Mouse (Mus musculus) hindbrain, embryonic 13.5 days (tissue): ENCODE measurements around the gene 6430628N08Rik. TPM values are rescaled to one million over a fixed set of nuclear protein-coding genes. Genes with fewer than 3 reads are reported as not detected.

Experiments
- ATAC-seq: fragments of 200-750 bp; cut with Nextera tagmentation; 2 replicates; pipeline ENCODE4 v1.8.0; 2017; ENCODE audit warnings: moderate TSS enrichment; ENCODE audit not compliant: low FRiP score
- H3K27ac ChIP-seq: fragments of 300-500 bp; sonication (generic); 2 replicates; pipeline ENCODE4 v1.5.1; 2015; ENCODE audit warnings: inconsistent platforms, mild to moderate bottlenecking, moderate library complexity
- H3K27me3 ChIP-seq: fragments of 300-500 bp; sonication (generic); 2 replicates; pipeline ENCODE4 v1.6.1; 2015; ENCODE audit warnings: mild to moderate bottlenecking, inconsistent platforms
- H3K36me3 ChIP-seq: fragments of 300-500 bp; sonication (generic); 2 replicates; pipeline ENCODE4 v1.6.1; 2015; ENCODE audit warnings: mild to moderate bottlenecking, inconsistent platforms
- H3K4me1 ChIP-seq: fragments of 300-500 bp; sonication (generic); replicated peaks from 2 replicates; pipeline ENCODE4 v1.6.1; 2015; ENCODE audit warnings: inconsistent platforms
- H3K4me2 ChIP-seq: fragments of 300-500 bp; sonication (generic); 2 replicates; pipeline ENCODE4 v1.6.1; 2015; ENCODE audit warnings: inconsistent platforms, mild to moderate bottlenecking, moderate library complexity
- H3K4me3 ChIP-seq: fragments of 300-500 bp; sonication (generic); 2 replicates; pipeline ENCODE4 v1.5.1; 2015; ENCODE audit warnings: mild to moderate bottlenecking, inconsistent platforms
- H3K9ac ChIP-seq: fragments of 300-500 bp; sonication (generic); 2 replicates; pipeline ENCODE4 v1.6.1; 2015; ENCODE audit warnings: mild to moderate bottlenecking, inconsistent platforms
- H3K9me3 ChIP-seq: fragments of 300-500 bp; sonication (generic); 2 replicates; pipeline ENCODE4 v1.6.1; 2016; ENCODE audit warnings: inconsistent platforms
- WGBS: fragments of 180-500 bp; shearing (Covaris S2); methylation state at CpG from one replicate; pipeline ENCODE4 v1.1.7; 2015; 5-methylcytosine and 5-hydroxymethylcytosine counted together
- polyA plus RNA-seq: library from polyadenylated mRNA; unstranded; fragments of >200 nt; fragmentation: Nextera tagmentation; extraction: Ambion mirVana; gene quantifications from 2 replicates; pipeline ENCODE4 v1.2.1, GENCODE M21; 2015

6430628N08Rik gene
- polyA plus RNA-seq, 1 experiment from 2014 or later, result 0.30 TPM

GRCm38 (mm10) chr4:115890066-115890465, 399 bp upstream of the 6430628N08Rik start:
- peak overlapping the region; percentile 26 for H3K4me3 ChIP-seq
- H3K27me3 ChIP-seq, result peaks cover 52% of the 10 kb centered on the region
- ATAC-seq, result 0 out of 2 replicates have a peak, but pooled peaks have one; percentile 3
- H3K9ac ChIP-seq, result peak overlapping the region; percentile 56; the same call in 1 of the 2 replicates
- 14% methylated on average over 6 of the region's 6 CpGs for WGBS
- H3K9me3 ChIP-seq, result no peaks in the 10 kb centered on the region
- H3K4me2 ChIP-seq, result peak overlapping the region; percentile 55
- H3K27ac ChIP-seq, result no peak overlapping the region
- peaks cover 16% of the 10 kb centered on the region for H3K4me1 ChIP-seq
- no peaks in the 10 kb centered on the region for H3K36me3 ChIP-seq

GRCm38 (mm10) chr4:115894281-115894680, 3.8 kb downstream of the 6430628N08Rik start:
- H3K4me2 ChIP-seq, result no peak overlapping the region
- no peaks in the 10 kb centered on the region for H3K36me3 ChIP-seq
- H3K4me1 ChIP-seq, result peaks cover 22% of the 10 kb centered on the region
- H3K27ac ChIP-seq, result no peak overlapping the region
- no peak overlapping the region for H3K9ac ChIP-seq
- no peaks in the 10 kb centered on the region for H3K9me3 ChIP-seq
- WGBS, result 19% methylated on average over 3 of the region's 3 CpGs
- H3K27me3 ChIP-seq, result peaks cover 83% of the 10 kb centered on the region
- no peak for ATAC-seq
- no peak overlapping the region for H3K4me3 ChIP-seq

- Histone ChIP-seq H3K4me1 (peaks cover 11% of the 10 kb centered on the region), H3K4me3 (peak overlapping the region; percentile 43), H3K36me3 (no peaks in the 10 kb centered on the region), H3K27me3 (peaks cover 85% of the 10 kb centered on the region), H3K4me2 (peak overlapping the region; percentile 80), H3K9me3 (no peaks in the 10 kb centered on the region), H3K9ac (peak overlapping the region; percentile 68), H3K27ac (no peak overlapping the region)
- ATAC-seq, result peak; percentile 72
- under 1% methylated on average over 54 of the region's 56 CpGs for WGBS
These were observed 7.6 kb downstream of the 6430628N08Rik start for GRCm38 (mm10) chr4:115897901-115898631.

- WGBS, result 19% methylated on average over 5 of the region's 5 CpGs
- H3K4me3 ChIP-seq, result no peak overlapping the region
- H3K9me3 ChIP-seq, result no peaks in the 10 kb centered on the region
- H3K27ac ChIP-seq, result no peak overlapping the region
- ATAC-seq, result no peak
- no peak overlapping the region for H3K9ac ChIP-seq
- peaks cover 95% of the 10 kb centered on the region for H3K27me3 ChIP-seq
- no peaks in the 10 kb centered on the region for H3K36me3 ChIP-seq
- peaks cover 37% of the 10 kb centered on the region for H3K4me1 ChIP-seq
- H3K4me2 ChIP-seq, result no peak overlapping the region
These were observed 12.4 kb downstream of the 6430628N08Rik start for GRCm38 (mm10) chr4:115902816-115903215.

- H3K36me3 ChIP-seq, result no peaks in the 10 kb centered on the region
- peak; percentile 65 for ATAC-seq
- WGBS, result 3% methylated on average over 12 of the region's 12 CpGs
These were observed 13.9 kb downstream of the 6430628N08Rik start for GRCm38 (mm10) chr4:115904375-115904774.

GRCm38 (mm10) chr4:115905701-115906100, 15.2 kb downstream of the 6430628N08Rik start:
- no peak overlapping the region for H3K27ac ChIP-seq
- 7% methylated on average over 7 of the region's 7 CpGs for WGBS
- no peaks in the 10 kb centered on the region for H3K9me3 ChIP-seq
- H3K4me3 ChIP-seq, result no peak overlapping the region
- peaks cover 93% of the 10 kb centered on the region for H3K27me3 ChIP-seq
- peaks cover 40% of the 10 kb centered on the region for H3K4me1 ChIP-seq
- H3K4me2 ChIP-seq, result no peak overlapping the region
- ATAC-seq, result no peak
- no peaks in the 10 kb centered on the region for H3K36me3 ChIP-seq
- H3K9ac ChIP-seq, result no peak overlapping the region; the same call in 1 of the 2 replicates

More at GRCm38 (mm10) chr4:115904375-115904774, 13.9 kb downstream of the 6430628N08Rik start:
- H3K9ac ChIP-seq, result no peak overlapping the region
- H3K4me2 ChIP-seq, result no peak overlapping the region
- peaks cover 95% of the 10 kb centered on the region for H3K27me3 ChIP-seq
- no peak overlapping the region for H3K4me3 ChIP-seq
- no peak overlapping the region for H3K27ac ChIP-seq
- peaks cover 40% of the 10 kb centered on the region for H3K4me1 ChIP-seq
- H3K9me3 ChIP-seq, result no peaks in the 10 kb centered on the region

- no peak overlapping the region for H3K9ac ChIP-seq
- no peak for ATAC-seq
- H3K27me3 ChIP-seq, result peaks cover 93% of the 10 kb centered on the region
- H3K36me3 ChIP-seq, result no peaks in the 10 kb centered on the region
- H3K4me2 ChIP-seq, result no peak overlapping the region
- H3K27ac ChIP-seq, result no peak overlapping the region
- H3K4me1 ChIP-seq, result peaks cover 40% of the 10 kb centered on the region
- H3K4me3 ChIP-seq, result no peak overlapping the region
- no peaks in the 10 kb centered on the region for H3K9me3 ChIP-seq
- WGBS, result 89% methylated on average over 3 of the region's 3 CpGs
These were observed 16.3 kb downstream of the 6430628N08Rik start for GRCm38 (mm10) chr4:115906791-115907190.

GRCm38 (mm10) chr4:115907994-115908393, 17.5 kb downstream of the 6430628N08Rik start:
- H3K27me3 ChIP-seq, result peaks cover 94% of the 10 kb centered on the region
- no peak overlapping the region for H3K4me3 ChIP-seq
- no peaks in the 10 kb centered on the region for H3K9me3 ChIP-seq
- H3K4me1 ChIP-seq, result peaks cover 40% of the 10 kb centered on the region
- WGBS, result 85% methylated on average over 1 of the region's 1 CpGs
- H3K27ac ChIP-seq, result no peak overlapping the region
- H3K4me2 ChIP-seq, result no peak overlapping the region
- H3K9ac ChIP-seq, result no peak overlapping the region
- ATAC-seq, result no peak
- H3K36me3 ChIP-seq, result no peaks in the 10 kb centered on the region

GRCm38 (mm10) chr4:115908641-115909040, 18.2 kb downstream of the 6430628N08Rik start:
- Histone ChIP-seq H3K4me3 (no peak overlapping the region), H3K4me1 (peaks cover 38% of the 10 kb centered on the region), H3K36me3 (no peaks in the 10 kb centered on the region), H3K4me2 (no peak overlapping the region), H3K9me3 (no peaks in the 10 kb centered on the region), H3K9ac (no peak overlapping the region), H3K27ac (no peak overlapping the region), H3K27me3 (peaks cover 94% of the 10 kb centered on the region)
- 16% methylated on average over 7 of the region's 7 CpGs for WGBS
- ATAC-seq, result no peak

- Histone ChIP-seq H3K4me1 (peaks cover 9% of the 10 kb centered on the region; the same call in 1 of the 2 replicates), H3K9me3 (no peaks in the 10 kb centered on the region), H3K4me3 (no peak overlapping the region), H3K27me3 (peaks cover 90% of the 10 kb centered on the region), H3K4me2 (no peak overlapping the region), H3K9ac (no peak overlapping the region), H3K36me3 (no peaks in the 10 kb centered on the region), H3K27ac (no peak overlapping the region)
- 3% methylated on average over 4 of the region's 4 CpGs for WGBS
- no peak for ATAC-seq
These were observed 21.1 kb downstream of the 6430628N08Rik start for GRCm38 (mm10) chr4:115911586-115911985.

GRCm38 (mm10) chr4:115919911-115920310, 29.4 kb downstream of the 6430628N08Rik start:
- no peak overlapping the region for H3K4me2 ChIP-seq
- no peak overlapping the region for H3K9ac ChIP-seq
- peaks cover 94% of the 10 kb centered on the region for H3K27me3 ChIP-seq
- H3K9me3 ChIP-seq, result no peaks in the 10 kb centered on the region
- WGBS, result 76% methylated on average over 16 of the region's 16 CpGs
- H3K36me3 ChIP-seq, result no peaks in the 10 kb centered on the region
- no peak for ATAC-seq
- no peak overlapping the region for H3K4me3 ChIP-seq
- H3K27ac ChIP-seq, result no peak overlapping the region
- 0 out of 2 replicates have a peak, but pooled peaks cover 3% of the 10 kb centered on the region for H3K4me1 ChIP-seq

- 90% methylated on average over 5 of the region's 5 CpGs for WGBS
- Histone ChIP-seq H3K27ac (no peak overlapping the region), H3K9ac (no peak overlapping the region), H3K4me2 (no peak overlapping the region), H3K4me3 (no peak overlapping the region), H3K36me3 (no peaks in the 10 kb centered on the region), H3K4me1 (0 out of 2 replicates have a peak, but pooled peaks cover 3% of the 10 kb centered on the region), H3K9me3 (no peaks in the 10 kb centered on the region), H3K27me3 (peaks cover 84% of the 10 kb centered on the region)
- ATAC-seq, result no peak
These were observed 32.2 kb downstream of the 6430628N08Rik start for GRCm38 (mm10) chr4:115922688-115923087.
